Mouse (Mus musculus): ENCODE measurements around the gene Gm38393.

Gm38393 gene

GRCm38 (mm10) chr7:60004606-60005330 lies at the start of gene Gm38393, which contains the start of gene Snurf:
TSS of gene Gm38393 (minus strand) at chr7:60005064.
TSS of gene Snurf (minus strand) at chr7:60005049.
- DNase-seq = peak; percentile 66

DNA sequence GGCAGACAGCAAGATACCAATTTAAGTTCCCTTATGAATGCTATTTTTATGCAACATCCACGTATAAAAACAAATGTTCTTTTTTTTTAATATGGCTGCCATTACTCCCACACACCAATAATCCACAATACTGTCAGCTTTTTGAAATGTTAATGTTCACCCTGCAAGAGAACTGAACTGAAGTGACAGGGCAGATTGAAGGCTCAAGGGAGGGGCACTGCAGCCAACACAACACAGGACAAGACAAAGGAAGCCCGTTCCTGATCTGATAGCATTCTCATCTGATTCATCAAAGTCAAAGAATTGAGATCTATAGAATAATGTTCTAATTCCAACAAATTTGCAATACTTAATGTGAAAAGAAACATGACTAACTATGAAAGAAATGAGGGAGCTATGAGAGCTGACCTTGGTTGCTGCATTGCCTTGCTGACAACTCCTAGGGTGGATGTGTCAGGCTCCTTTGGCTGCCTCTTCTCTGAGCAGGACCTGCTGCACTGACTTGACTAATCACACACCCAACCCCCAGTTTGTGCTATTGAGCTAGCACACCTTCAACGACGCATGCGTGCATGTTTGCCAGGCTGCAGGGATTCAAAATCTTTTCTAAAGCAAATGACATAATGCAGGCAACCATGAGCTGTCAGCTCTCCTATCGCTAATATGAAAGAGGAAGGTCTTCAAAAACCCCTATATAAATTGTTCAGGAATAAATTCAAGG lies 42.8 kb upstream of the Gm38393 start:
- no peak for DNase-seq

GRCm38 (mm10) chr7:60013186-60013585 lies 8.3 kb upstream of the Gm38393 start:
- no peak for DNase-seq

GRCm38 (mm10) chr7:60007727-60008360 lies 3.0 kb upstream of the Gm38393 start:
- no peak for DNase-seq

- DNase-seq = no peak
Observed at GRCm38 (mm10) chr7:60006262-60006661, 1.4 kb upstream of the Gm38393 start.

DNA sequence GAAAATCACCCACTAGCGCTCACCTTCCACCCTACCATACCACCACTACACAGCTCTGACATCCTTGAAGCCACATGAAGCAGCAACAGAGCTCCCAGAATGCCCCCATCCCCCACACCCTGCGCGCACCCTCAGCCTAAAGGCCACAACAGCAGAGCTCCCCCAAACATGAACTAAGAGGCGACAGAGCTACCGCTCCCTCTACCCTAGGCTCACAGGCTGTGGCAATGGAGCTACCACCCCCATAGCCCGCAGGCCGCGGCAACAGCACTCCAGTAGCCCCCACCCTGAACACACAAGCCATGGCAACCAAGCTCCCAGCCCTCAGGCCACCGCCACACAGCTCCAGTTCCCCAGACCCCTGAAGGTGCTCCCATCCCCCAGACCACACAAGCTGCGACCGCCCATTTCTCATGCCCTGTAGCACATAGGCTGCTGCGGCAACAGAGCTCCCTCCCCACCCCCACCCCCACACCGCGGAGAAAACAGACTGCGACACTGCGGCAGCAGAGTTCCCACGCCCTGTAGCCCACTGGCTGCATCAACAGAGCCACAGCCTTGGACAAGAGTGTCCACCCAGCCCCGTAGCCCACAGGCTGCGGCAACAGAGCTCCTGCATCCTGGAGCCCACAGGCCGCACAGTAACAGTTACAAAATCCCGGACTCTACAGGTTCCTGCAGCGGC lies 801 bp downstream of the Gm38393 start:
- DNase-seq = peak; percentile 26

GRCm38 (mm10) chr7:60003006-60003865 lies 1.6 kb downstream of the Gm38393 start:
- no peak for DNase-seq

DNA sequence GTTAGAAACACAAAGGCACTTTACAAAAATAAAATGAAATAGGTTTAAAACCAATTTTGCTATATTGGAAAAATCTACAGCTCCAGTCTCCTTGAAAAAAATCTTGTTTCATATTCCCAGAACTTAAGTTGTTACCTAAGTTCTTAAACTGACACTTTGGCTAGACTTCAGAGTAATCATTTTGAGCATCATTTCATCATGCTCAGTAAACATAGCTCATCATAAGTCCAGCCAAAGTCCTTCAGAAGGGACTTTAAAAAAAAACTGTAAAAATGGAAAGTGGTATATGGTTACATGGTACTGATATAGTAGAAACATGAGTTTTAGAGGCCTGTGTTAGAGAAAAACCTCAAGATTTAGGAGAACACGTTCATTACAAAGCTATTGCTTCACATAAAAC lies 26.2 kb downstream of the Gm38393 start:
- no peak for DNase-seq

Data from kidney, adult 18-20 months (tissue).